Mouse (Mus musculus) layer of hippocampus, postnatal 10 days (tissue): ENCODE measurements around the gene Tmem235. TPM values are rescaled to one million over a fixed set of nuclear protein-coding genes. Genes with fewer than 3 reads are reported as not detected.
"Not testable (repeated sequence)": the region's sequence is repeated elsewhere in the genome, so short reads cannot be mapped to it uniquely, and the experiment has no call there.

ENCODE experiments used
- DNase-seq, 2 experiments: peaks; one replicate each; pipeline ENCODE4 v3.0.0; 2021; ENCODE audit warnings: low spot score in 2 of 2
- long read RNA-seq: library from polyadenylated mRNA; stranded (forward); transcript quantifications from one replicate; pipeline ENCODE4 v2.0.0, GENCODE M21; 2023
- total RNA-seq, 2 experiments: library from RNA; stranded (reverse); gene quantifications; 2 replicates each; pipeline ENCODE4 v1.2.3; 2021

The Tmem235 gene
- under 1 TPM in 1 of 2 experiments, not detected in 1; 0.25 TPM for total RNA-seq
- long read RNA-seq, result 0 reads

DNA sequence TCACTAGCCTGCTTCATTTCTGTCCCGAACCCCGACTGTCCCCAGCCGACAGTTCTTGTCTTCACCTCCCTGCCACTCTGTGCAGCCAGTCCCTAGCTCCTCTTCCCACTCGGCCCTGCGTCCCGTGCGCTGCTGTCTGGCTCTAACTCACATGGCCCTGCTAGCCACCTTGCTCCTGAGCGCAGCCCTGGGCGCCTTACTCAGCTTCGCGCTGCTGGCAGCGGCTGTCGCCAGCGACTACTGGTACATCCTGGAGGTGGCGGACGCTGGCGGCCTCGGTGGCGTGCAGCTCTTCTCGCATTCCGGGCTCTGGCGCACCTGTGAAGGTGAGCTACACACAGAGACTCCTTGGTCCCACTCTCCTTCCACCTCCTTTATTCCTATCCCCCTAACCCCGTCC, at the start of gene Tmem235:
Gene Tmem235, plus strand, starts transcription at position 152 of the 400 bp plus-strand sequence.
- no peak for DNase-seq

- DNase-seq, result no peak
Observed at GRCm38 (mm10) chr11:117813867-117814266, 46.7 kb upstream of the Tmem235 start.

GRCm38 (mm10) chr11:117814704-117815366, 45.7 kb upstream of the Tmem235 start:
- DNase-seq, result no peak

GRCm38 (mm10) chr11:117815850-117816249, 44.7 kb upstream of the Tmem235 start:
- not testable (repeated sequence) for DNase-seq

GRCm38 (mm10) chr11:117816389-117816996, 44.1 kb upstream of the Tmem235 start:
- DNase-seq, result no peak

- no peak for DNase-seq
Observed at GRCm38 (mm10) chr11:117819095-117819494, 41.5 kb upstream of the Tmem235 start.

GRCm38 (mm10) chr11:117820173-117820572, 40.4 kb upstream of the Tmem235 start:
- DNase-seq, result no peak

- no peak for DNase-seq
Observed at GRCm38 (mm10) chr11:117821868-117822267, 38.7 kb upstream of the Tmem235 start.

DNA sequence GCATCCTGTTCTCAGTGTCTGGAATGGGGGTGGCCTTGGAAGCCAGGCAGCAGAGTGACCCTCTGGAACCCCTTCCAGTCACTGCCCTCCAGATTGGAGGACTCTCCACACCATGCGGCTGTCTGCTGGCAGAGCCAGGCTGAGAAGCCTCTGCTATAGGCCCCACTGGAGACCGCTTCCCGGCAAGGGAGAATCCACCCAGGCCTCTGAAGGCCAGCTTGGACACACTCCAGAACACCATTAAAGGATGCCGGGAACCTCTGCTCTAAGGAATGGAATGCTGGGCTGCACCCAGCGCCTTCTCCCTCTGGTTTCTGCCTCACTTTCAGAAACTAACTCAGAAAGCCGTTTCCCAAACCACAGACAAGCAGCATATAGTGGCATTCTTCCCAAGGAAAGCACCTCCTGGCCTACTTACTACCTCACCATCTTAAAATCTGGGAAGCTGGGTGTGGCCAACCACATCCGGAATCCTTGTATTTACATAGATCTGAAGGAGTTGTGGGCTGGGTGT, 37.8 kb upstream of the Tmem235 start:
- no peak for DNase-seq

DNA sequence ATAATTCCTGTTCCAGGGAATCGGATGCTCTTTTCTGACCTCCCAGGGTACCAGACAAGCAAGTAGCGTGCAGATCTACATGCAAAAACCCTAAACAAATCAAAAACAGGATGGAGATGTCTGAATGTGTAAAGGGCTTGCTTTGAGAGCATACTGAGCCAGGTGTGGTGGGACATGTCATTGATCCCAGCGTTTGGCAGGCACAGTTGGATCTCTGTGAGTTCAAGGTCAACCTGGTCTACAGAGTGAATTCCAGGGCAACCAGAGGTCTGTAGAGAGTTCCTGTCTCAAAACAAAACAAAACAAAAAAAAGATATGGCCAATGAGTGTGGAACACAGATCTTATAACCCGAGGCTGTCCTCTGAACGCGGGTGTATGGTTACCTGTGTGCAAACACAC, 37.1 kb upstream of the Tmem235 start:
- no peak for DNase-seq

DNA sequence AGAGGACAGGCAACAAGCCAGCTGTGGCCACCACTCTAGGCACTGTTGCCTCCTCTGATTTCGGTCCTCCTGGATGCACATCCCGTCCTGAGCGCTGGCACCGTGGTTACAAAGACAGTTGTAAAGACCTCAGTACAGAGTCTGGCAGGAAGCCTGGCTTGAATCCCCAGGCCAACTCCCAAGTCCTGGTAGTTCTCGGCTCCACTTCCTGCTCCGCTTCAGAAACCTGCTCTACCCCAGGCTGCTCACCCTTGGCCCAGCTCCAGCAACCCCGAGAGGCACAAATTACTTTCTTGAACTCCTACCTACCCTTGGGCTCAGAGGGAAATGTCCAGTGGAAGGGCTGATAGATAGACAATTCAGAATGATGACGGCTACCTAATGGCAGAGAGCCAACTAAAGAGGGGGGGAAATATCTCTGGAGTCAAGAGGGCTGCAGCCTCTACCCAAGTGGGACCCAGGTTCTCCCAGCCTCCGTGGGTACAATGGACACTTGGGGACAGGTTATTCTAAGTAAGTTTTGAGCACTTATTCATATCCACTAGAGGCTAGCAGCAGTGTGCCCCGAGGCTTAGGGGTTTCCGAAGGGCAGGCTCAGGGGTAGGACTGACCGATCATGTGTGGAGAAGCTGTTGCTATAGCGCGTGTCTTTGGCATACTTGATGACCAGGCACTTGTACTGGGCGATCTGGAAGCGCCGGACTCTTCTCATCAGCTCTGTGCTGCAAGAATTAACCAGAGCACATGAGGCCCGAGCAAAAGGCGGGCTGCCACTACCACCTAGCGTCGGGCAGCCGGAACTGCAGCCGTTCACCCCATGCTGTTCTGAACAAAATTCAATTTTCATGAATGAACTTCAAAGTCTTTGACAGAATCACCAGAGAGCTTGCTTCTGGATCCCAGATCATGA, 36.2 kb upstream of the Tmem235 start:
- DNase-seq, result peak; percentile 86

- peak; percentile 54 to 59 for DNase-seq
Observed at GRCm38 (mm10) chr11:117825333-117826101, 35.0 kb upstream of the Tmem235 start, which contains the start of the genes Afmid and Tk1. Afmid (plus strand) TSS chr11:117825924. Tk1 (minus strand) TSS chr11:117826092.

GRCm38 (mm10) chr11:117826164-117826563, 34.4 kb upstream of the Tmem235 start:
- DNase-seq, result no peak

GRCm38 (mm10) chr11:117826916-117827315, 33.6 kb upstream of the Tmem235 start:
- DNase-seq, result no peak

- no peak for DNase-seq
Observed at GRCm38 (mm10) chr11:117827386-117827785, 33.2 kb upstream of the Tmem235 start.

DNA sequence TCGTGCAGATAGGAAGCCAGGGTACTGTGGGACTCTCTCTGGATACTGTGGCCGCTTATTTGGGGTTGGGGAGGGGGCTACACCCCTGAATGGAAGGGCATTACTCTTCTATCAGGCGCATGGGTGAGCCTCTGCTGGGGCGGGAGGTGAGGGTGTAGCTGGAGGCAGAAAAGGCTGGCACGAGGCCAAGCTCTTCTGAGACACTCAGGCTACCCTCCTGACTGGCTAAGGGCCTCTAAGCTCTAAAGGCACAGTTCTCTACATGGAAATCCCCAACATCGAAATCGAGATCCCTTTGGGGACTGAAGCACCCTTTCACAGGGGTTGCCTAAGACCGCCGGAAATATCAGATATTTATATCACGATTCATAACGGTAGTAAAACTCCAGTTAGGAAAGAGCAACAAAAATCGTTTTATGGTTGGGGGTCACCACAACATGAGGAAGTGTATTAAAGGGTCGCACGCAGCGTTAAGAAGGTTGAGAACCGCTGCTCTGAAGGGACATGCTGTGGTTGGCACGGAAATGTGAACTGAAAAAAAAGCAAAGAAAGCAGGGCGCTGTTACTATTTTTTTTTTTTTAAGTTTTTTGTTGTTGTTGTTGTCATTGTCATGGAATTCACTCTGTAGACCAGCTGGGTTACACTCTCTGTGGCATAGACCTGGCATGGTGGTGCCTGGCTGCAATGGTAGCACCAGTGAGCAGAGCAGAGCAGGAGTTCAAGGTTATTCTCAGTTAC, 32.2 kb upstream of the Tmem235 start:
- DNase-seq, result no peak

- no peak for DNase-seq
Observed at GRCm38 (mm10) chr11:117828888-117829604, 31.5 kb upstream of the Tmem235 start.

DNA sequence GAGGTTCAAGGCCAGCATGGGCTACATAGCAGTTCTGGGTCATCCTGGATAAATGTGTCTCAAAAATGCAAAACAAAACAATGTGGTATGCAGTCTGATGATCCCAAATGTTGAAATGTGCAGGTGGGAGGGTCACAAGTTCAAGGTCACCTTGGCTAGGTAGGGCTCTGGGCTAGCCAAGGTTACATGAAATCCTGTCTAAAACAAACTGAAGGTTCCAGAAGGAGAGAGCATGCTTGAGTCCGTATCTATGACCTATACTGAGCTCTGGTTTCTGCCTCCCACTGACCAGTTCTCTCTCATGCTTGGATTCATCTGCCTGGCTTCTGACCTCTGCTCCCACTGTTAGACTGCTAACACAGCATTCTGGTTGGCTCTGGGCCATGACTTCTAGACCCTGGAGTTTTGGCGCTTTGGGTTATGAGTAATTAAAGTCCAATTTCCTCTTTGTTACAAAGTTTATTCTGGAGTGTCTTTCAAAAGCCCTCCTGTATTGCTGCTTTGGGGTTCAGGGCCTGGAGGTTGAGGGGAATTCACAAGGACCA, 30.8 kb upstream of the Tmem235 start:
- no peak for DNase-seq

DNA sequence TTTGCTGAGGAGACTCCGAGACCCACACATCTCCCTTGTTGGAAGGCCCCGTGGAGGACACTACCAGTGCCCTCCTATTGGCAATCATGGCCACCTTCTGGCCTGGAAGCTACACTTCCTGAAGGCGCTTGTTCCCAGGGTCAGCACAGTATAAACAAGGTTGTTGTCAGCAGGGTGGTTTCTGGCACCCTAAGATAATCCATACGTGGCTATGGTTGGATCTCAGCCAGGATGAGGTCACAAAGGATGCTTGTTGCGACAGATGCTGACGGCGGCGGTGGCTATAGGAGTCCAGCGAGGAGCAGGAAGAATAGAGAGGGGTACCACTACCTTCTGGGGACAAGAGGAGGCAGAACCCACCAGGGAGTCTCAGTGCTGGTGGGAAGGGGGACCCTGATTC, 30.2 kb upstream of the Tmem235 start:
- DNase-seq, result no peak
